Mouse (Mus musculus): Measurements from ENCODE around the gene Adarb1.

DNA sequence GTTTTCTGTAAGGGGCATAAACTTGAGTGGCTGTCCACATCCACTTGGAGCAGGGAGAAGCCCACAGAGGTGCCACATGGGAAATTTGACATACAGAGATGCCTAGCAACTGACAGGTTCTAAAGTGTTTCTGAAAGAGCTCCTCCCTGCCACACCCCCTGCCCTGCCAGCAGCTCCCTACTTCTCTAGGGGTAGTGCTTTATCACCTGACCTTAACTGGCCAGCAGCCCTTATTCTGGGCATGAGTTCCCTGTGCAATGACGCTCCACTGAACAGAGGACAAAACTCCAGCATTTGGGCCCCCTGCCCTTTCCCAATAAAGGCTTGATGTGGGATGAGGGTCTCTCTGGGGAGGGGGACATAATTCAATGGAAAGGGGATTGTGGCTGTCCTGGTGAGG is 97.1 kb downstream of the Adarb1 start:
- TF ChIP-seq POLR2A (IDR thresholded peaks at IDR 0.05; ENCODE audit: insufficient read depth, low read depth, low read length) (no peak), CTCF (IDR thresholded peaks at IDR 0.05) (no peak), EP300 (IDR thresholded peaks at IDR 0.05; ENCODE audit: insufficient read depth, low read depth, low read length) (no peak)

All from heart, adult 2 months (tissue).